Mouse (Mus musculus) myocyte (in vitro differentiated cells): Measurements from ENCODE around the gene Emsy.

ENCODE experiments used
- CEBPB ChIP-seq: IDR thresholded peaks from 2 replicates; pipeline ENCODE4 v1.6.1; 2011; ENCODE audit warnings: mild to moderate bottlenecking, moderate library complexity; ENCODE audit not compliant: poor library complexity, insufficient read depth, severe bottlenecking
- E2F4 ChIP-seq: IDR thresholded peaks from one replicate; pipeline ENCODE4 v1.6.1; 2011; ENCODE audit warnings: mild to moderate bottlenecking, control low read depth, moderate library complexity; ENCODE audit not compliant: insufficient read depth
- MAX ChIP-seq: IDR thresholded peaks from one replicate; pipeline ENCODE4 v1.6.1; 2011; ENCODE audit warnings: low read depth, mild to moderate bottlenecking, control low read depth
- POLR2A ChIP-seq: IDR thresholded peaks from one replicate; pipeline ENCODE4 v1.6.1; 2011; ENCODE audit warnings: low read depth, mild to moderate bottlenecking, control low read depth, moderate library complexity; ENCODE audit not compliant: insufficient read length

GRCm38 (mm10) chr7:98548839-98549238 lies 107.7 kb downstream of the Emsy start:
- TF ChIP-seq POLR2A (no peak), MAX (no peak), E2F4 (no peak), CEBPB (no peak)
